Mouse (Mus musculus) midbrain, embryonic 12.5 days (tissue): Measurements from ENCODE around the gene Afmid. TPM values are rescaled to one million over a fixed set of nuclear protein-coding genes. Genes with fewer than 3 reads are reported as not detected.
"Not testable (repeated sequence)": the region's sequence is repeated elsewhere in the genome, so short reads cannot be mapped to it uniquely, and the experiment has no call there.

Experiments used
- ATAC-seq: fragments of 200-750 bp; cut with Nextera tagmentation; 2 replicates; pipeline ENCODE4 v1.8.0; 2017; ENCODE audit warnings: low read depth, moderate TSS enrichment, moderate library complexity; ENCODE audit not compliant: low FRiP score
- H3K27ac ChIP-seq: fragments of 300-500 bp; sonication (generic); replicated peaks from 2 replicates; pipeline ENCODE4 v1.5.1; 2016; ENCODE audit warnings: mild to moderate bottlenecking
- H3K27me3 ChIP-seq: fragments of 300-500 bp; sonication (generic); 2 replicates; pipeline ENCODE4 v1.6.1; 2016; ENCODE audit warnings: mild to moderate bottlenecking
- H3K36me3 ChIP-seq: fragments of 300-500 bp; sonication (generic); 2 replicates; pipeline ENCODE4 v1.6.1; 2016
- H3K4me1 ChIP-seq: fragments of 300-500 bp; sonication (generic); 2 replicates; pipeline ENCODE4 v1.6.1; 2016
- H3K4me2 ChIP-seq: fragments of 300-500 bp; sonication (generic); replicated peaks from 2 replicates; pipeline ENCODE4 v1.6.1; 2016; ENCODE audit warnings: mild to moderate bottlenecking, moderate library complexity
- H3K4me3 ChIP-seq: fragments of 300-500 bp; sonication (generic); 2 replicates; pipeline ENCODE4 v1.5.1; 2016; ENCODE audit warnings: mild to moderate bottlenecking
- H3K9ac ChIP-seq: fragments of 300-500 bp; sonication (generic); replicated peaks from 2 replicates; pipeline ENCODE4 v1.6.1; 2016; ENCODE audit warnings: mild to moderate bottlenecking, moderate library complexity
- H3K9me3 ChIP-seq: fragments of 300-500 bp; sonication (generic); 2 replicates; pipeline ENCODE4 v1.6.1; 2016; ENCODE audit warnings: mild to moderate bottlenecking
- WGBS: fragments of 180-500 bp; shearing (Covaris S2); methylation state at CpG from one replicate; pipeline ENCODE4 v1.1.7; 2016; 5-methylcytosine and 5-hydroxymethylcytosine counted together
- polyA plus RNA-seq: library from polyadenylated mRNA; unstranded; fragments of >200 nt; fragmentation: Nextera tagmentation; extraction: Ambion mirVana; gene quantifications from 2 replicates; pipeline ENCODE4 v1.2.1, GENCODE M21; 2016

The Afmid gene
- polyA plus RNA-seq, 1 experiment from 2014 or later, result 4.4 TPM

DNA sequence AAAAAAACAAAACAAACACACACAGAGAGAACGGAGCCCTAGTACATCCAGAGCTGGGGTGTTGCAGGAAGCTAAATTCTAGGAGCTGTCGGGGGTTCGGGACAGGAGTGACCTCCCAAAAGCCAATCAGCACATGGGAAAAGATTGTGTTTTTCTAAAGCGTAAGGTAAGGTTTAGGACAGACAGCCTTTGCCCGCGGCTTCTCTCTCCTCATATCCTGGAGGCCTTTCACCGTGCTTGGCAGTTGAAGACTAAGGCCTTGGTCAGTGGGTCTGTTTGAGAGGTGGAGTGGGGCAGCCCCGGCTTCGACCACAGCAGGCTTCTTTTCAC is 43.1 kb upstream of the Afmid start:
- Histone ChIP-seq H3K27ac (no peak overlapping the region), H3K27me3 (peaks cover 66% of the 10 kb centered on the region), H3K36me3 (no peaks in the 10 kb centered on the region), H3K4me1 (peaks cover 37% of the 10 kb centered on the region), H3K9me3 (no peaks in the 10 kb centered on the region), H3K9ac (peak overlapping the region; percentile 39; the same call in 1 of the 2 replicates), H3K4me3 (peak overlapping the region; percentile 31), H3K4me2 (peak overlapping the region; percentile 55)
- WGBS, result 41% methylated on average over 9 of the region's 9 CpGs
- ATAC-seq, result no peak

GRCm38 (mm10) chr11:117783089-117783488 is 42.6 kb upstream of the Afmid start:
- H3K4me2 ChIP-seq, result peak overlapping the region; percentile 55
- H3K27me3 ChIP-seq, result peaks cover 62% of the 10 kb centered on the region
- peaks cover 37% of the 10 kb centered on the region for H3K4me1 ChIP-seq
- H3K9ac ChIP-seq, result peak overlapping the region; percentile 39
- H3K9me3 ChIP-seq, result no peaks in the 10 kb centered on the region
- 3% methylated on average over 31 of the region's 31 CpGs for WGBS
- H3K4me3 ChIP-seq, result peak overlapping the region; percentile 31
- H3K36me3 ChIP-seq, result no peaks in the 10 kb centered on the region
- ATAC-seq, result no peak
- no peak overlapping the region for H3K27ac ChIP-seq

GRCm38 (mm10) chr11:117783683-117784309 is 41.9 kb upstream of the Afmid start:
- Histone ChIP-seq H3K4me2 (peak overlapping the region; percentile 55), H3K36me3 (no peaks in the 10 kb centered on the region), H3K4me1 (peaks cover 37% of the 10 kb centered on the region), H3K9ac (peak overlapping the region; percentile 39), H3K4me3 (no peak overlapping the region), H3K9me3 (no peaks in the 10 kb centered on the region), H3K27me3 (peaks cover 56% of the 10 kb centered on the region), H3K27ac (no peak overlapping the region)
- 28% methylated on average over 10 of the region's 10 CpGs for WGBS
- no peak for ATAC-seq

DNA sequence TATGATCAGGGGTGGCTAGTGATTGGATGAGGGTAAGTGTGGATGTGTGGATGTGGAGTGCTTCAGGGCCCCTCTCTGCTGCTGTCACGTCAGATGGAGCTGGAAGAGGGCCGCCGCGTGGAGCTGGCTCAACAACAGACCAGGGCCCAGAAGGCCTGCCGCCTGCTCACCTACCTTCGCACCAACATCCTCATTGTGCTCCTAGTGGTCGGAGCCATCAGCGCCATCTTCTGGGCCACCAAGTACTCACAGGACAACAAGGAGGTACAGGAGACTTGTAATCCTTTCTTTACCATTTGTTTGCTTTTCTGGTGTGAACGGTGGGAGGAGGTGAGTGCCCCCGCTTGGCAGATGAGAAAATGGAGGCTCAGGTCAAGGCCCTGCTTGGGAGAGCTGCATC is 39.4 kb upstream of the Afmid start:
- ATAC-seq, result no peak
- H3K27ac ChIP-seq, result no peak overlapping the region
- H3K4me3 ChIP-seq, result no peak overlapping the region
- 8% methylated on average over 10 of the region's 10 CpGs for WGBS
- H3K9me3 ChIP-seq, result no peaks in the 10 kb centered on the region
- peaks cover 51% of the 10 kb centered on the region for H3K27me3 ChIP-seq
- peaks cover 20% of the 10 kb centered on the region for H3K4me1 ChIP-seq
- no peaks in the 10 kb centered on the region for H3K36me3 ChIP-seq
- no peak overlapping the region for H3K4me2 ChIP-seq
- no peak overlapping the region for H3K9ac ChIP-seq

- H3K27me3 ChIP-seq, result peaks cover 49% of the 10 kb centered on the region
- not testable (repeated sequence) for H3K9me3 ChIP-seq
- 79% methylated on average over 7 of the region's 7 CpGs for WGBS
These were observed 37.2 kb upstream of the Afmid start for GRCm38 (mm10) chr11:117788481-117788880.

DNA sequence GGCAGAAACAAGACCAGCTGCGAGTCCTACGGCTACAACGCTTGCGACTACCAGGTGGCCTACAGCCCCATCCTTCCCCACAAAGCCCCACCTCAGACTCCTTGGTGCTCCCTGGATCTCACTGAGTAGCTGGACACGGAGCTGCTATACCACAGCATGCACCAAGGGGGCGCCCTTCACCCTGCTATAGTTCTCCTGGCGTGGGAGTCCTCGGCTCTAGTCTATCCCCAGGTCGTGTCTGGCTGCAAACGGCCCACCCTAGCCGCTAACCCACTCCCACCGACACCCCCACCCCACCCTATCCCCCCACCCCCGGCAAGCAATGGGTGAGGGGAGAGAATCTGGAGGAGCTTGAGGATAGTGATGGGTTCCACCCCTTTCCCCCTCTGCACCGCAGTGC is 35.4 kb upstream of the Afmid start:
- ATAC-seq, result no peak
- no peak overlapping the region for H3K4me3 ChIP-seq
- no peaks in the 10 kb centered on the region for H3K36me3 ChIP-seq
- WGBS, result 6% methylated on average over 14 of the region's 14 CpGs
- H3K4me2 ChIP-seq, result peak overlapping the region; percentile 28
- peaks cover 12% of the 10 kb centered on the region for H3K4me1 ChIP-seq
- H3K9me3 ChIP-seq, result no peaks in the 10 kb centered on the region
- peaks cover 37% of the 10 kb centered on the region for H3K27me3 ChIP-seq
- H3K9ac ChIP-seq, result no peak overlapping the region
- no peak overlapping the region for H3K27ac ChIP-seq

More at GRCm38 (mm10) chr11:117788481-117788880, 37.2 kb upstream of the Afmid start:
- not testable (repeated sequence) for H3K4me3 ChIP-seq, ATAC-seq, H3K36me3 ChIP-seq, H3K4me2 ChIP-seq, H3K27ac ChIP-seq, H3K9ac ChIP-seq
- H3K4me1 ChIP-seq, result peaks cover 16% of the 10 kb centered on the region

DNA sequence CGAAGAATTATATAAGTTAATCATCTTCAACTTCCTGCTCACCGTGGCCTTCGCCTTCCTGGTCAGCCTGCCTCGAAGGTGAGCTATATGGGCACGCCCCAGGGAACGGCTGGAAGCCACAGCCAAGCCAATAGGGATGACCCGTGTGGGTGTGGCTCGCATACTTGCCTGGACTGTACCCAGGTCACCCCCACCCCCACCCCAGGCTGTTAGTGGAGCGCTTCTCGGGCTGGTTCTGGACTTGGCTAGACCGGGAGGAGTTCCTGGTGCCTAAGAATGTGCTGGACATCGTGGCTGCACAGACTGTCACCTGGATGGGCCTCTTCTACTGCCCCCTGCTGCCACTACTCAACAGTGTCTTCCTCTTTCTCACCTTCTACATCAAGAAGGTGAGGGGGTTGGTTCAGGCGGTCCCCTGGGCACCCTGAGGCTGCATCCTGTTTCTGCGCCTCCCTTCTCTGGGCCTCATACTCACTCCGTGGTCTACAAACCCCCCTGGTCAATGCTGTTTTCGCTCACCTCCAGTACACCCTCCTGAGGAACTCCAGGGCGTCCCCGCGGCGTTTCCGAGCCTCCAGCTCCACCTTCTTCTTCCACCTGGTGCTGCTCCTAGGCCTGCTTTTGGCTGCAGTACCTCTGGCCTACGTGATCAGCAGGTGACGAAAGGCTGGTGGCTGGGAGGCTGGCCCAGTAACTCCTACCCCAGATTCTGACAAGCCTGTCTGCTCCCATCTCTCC is 34.9 kb upstream of the Afmid start:
- Histone ChIP-seq H3K9me3 (no peaks in the 10 kb centered on the region), H3K4me3 (no peak overlapping the region), H3K27me3 (peaks cover 37% of the 10 kb centered on the region), H3K27ac (no peak overlapping the region), H3K4me1 (peaks cover 12% of the 10 kb centered on the region), H3K9ac (no peak overlapping the region), H3K4me2 (peak overlapping the region; percentile 28), H3K36me3 (no peaks in the 10 kb centered on the region)
- 35% methylated on average over 23 of the region's 23 CpGs for WGBS
- no peak for ATAC-seq

- H3K27ac ChIP-seq, result no peak overlapping the region
- H3K9ac ChIP-seq, result no peak overlapping the region
- no peak overlapping the region for H3K4me2 ChIP-seq
- WGBS, result 87% methylated on average over 9 of the region's 9 CpGs
- H3K4me1 ChIP-seq, result peaks cover 12% of the 10 kb centered on the region
- ATAC-seq, result no peak
- peaks cover 37% of the 10 kb centered on the region for H3K27me3 ChIP-seq
- H3K4me3 ChIP-seq, result no peak overlapping the region
- no peaks in the 10 kb centered on the region for H3K36me3 ChIP-seq
- no peaks in the 10 kb centered on the region for H3K9me3 ChIP-seq
These were observed 34.3 kb upstream of the Afmid start for GRCm38 (mm10) chr11:117791441-117791761.

- 7% methylated on average over 22 of the region's 22 CpGs for WGBS
- no peak overlapping the region for H3K27ac ChIP-seq
- no peak overlapping the region for H3K9ac ChIP-seq
- no peak overlapping the region for H3K4me3 ChIP-seq
- H3K36me3 ChIP-seq, result no peaks in the 10 kb centered on the region
- ATAC-seq, result no peak
- H3K9me3 ChIP-seq, result no peaks in the 10 kb centered on the region
- H3K4me2 ChIP-seq, result no peak overlapping the region; the same call in 1 of the 2 replicates
- peaks cover 12% of the 10 kb centered on the region for H3K4me1 ChIP-seq
- peaks cover 37% of the 10 kb centered on the region for H3K27me3 ChIP-seq
These were observed 33.3 kb upstream of the Afmid start for GRCm38 (mm10) chr11:117792281-117792888.

GRCm38 (mm10) chr11:117794035-117794551 is 31.6 kb upstream of the Afmid start:
- Histone ChIP-seq H3K36me3 (no peaks in the 10 kb centered on the region), H3K27ac (no peak overlapping the region), H3K27me3 (peaks cover 40% of the 10 kb centered on the region), H3K9me3 (no peaks in the 10 kb centered on the region), H3K4me1 (peaks cover 15% of the 10 kb centered on the region), H3K4me3 (no peak overlapping the region), H3K9ac (no peak overlapping the region), H3K4me2 (no peak overlapping the region)
- WGBS, result 49% methylated on average over 4 of the region's 4 CpGs
- ATAC-seq, result no peak

DNA sequence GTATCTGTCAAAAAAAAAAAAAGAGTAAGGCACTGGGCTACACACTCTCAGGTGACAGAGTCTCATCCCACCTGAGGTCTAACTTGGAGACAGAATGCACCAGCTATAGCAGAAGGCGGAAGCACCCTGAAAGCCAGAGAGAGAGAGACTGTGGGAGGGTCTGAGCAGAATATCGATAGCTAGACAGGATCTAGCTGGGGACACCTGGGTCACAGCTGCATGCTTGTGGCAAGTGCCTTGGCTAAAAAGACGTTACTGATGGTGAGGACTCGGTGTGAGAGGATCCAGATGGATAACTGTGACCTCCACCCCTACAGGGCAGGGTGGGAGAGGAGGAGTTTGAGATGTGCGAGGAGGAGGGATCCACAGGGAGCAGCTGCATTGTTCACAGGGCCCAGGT is 28.8 kb upstream of the Afmid start:
- WGBS, result 49% methylated on average over 5 of the region's 5 CpGs
- Histone ChIP-seq H3K9me3 (no peaks in the 10 kb centered on the region), H3K4me3 (no peak overlapping the region), H3K4me1 (peaks cover 7% of the 10 kb centered on the region; the same call in 1 of the 2 replicates), H3K27ac (no peak overlapping the region), H3K36me3 (no peaks in the 10 kb centered on the region), H3K9ac (no peak overlapping the region), H3K27me3 (peaks cover 17% of the 10 kb centered on the region), H3K4me2 (no peak overlapping the region)
- ATAC-seq, result no peak

- Histone ChIP-seq H3K27me3 (peaks cover 11% of the 10 kb centered on the region), H3K4me3 (no peak within 1 kb of the TSS), H3K4me1 (peaks cover 4% of the 10 kb centered on the region; the same call in 1 of the 2 replicates), H3K9ac (no peak within 1 kb of the TSS), H3K36me3 (no peaks in the 10 kb centered on the region), H3K27ac (no peak within 1 kb of the TSS), H3K9me3 (no peaks in the 10 kb centered on the region), H3K4me2 (no peak within 1 kb of the TSS)
- no peak for ATAC-seq
- 58% methylated on average over 9 of the region's 9 CpGs for WGBS
These were observed 28.1 kb upstream of the Afmid start, which contains the start of gene 6030468B19Rik for GRCm38 (mm10) chr11:117797511-117798159. TSS of gene 6030468B19Rik (plus strand) at chr11:117797660.
